Mouse (Mus musculus): ENCODE measurements around the gene Barx2.

Barx2 gene

DNA sequence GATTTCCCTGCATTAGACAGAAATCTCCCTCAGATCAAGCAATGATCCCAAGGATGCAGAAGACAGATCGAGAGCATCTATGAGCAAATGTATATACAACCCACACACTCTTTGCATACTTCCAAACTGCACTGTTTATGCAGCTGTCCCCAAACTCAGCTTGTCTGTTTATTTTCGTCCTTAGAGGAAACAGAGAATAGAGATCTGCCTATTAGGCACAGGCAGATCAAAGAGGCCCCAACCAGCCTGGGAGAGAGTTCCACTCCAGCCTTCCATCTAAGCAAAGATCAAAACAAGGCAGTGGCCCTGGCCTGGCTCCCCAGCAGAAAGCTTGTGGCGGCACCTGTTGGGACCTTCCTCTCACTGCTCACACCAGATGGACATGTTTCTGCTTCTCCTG lies 27.0 kb downstream of the Barx2 start:
- DNase-seq (ENCODE audit: low spot score), result no peak

DNA sequence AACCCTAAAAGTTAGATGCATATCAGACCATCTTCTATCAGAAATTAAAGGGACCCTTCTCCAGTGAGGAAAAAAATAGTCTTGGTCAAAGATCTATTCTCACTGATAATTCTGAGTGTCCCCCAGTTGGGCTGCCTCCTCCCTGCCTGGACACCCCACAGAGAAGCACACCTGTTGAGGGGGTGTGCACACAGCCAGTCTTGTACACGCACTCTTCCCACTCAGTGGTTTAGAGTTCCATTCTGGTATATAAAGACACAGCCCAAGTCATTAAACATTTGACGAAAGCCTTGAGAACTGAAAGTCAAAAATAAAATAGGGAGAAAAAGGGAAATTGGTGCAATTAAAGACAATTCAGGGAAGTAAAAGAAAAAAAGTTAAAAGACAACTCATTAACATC lies 30.9 kb downstream of the Barx2 start:
- DNase-seq (ENCODE audit: low spot score), result no peak

DNA sequence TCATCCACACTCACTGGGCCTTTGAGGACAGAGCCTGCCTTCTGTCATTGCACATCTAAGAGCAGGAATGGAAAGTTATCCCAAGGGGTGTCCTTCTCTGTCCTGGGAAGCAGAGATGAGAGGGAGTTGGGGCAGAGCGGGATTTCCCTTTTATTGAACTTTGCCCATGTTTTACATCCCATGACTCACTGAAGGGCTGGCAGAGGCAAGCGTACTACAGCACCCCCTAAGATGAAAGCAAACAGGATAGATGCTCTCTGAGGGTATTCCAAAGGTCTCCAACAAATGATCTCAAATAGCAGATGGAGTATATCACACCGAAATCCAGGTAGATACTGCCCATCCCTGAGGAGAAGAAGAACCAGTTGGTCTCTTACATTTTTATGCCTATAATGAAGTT lies 37.7 kb downstream of the Barx2 start:
- no peak for DNase-seq (ENCODE audit: low spot score)

DNA sequence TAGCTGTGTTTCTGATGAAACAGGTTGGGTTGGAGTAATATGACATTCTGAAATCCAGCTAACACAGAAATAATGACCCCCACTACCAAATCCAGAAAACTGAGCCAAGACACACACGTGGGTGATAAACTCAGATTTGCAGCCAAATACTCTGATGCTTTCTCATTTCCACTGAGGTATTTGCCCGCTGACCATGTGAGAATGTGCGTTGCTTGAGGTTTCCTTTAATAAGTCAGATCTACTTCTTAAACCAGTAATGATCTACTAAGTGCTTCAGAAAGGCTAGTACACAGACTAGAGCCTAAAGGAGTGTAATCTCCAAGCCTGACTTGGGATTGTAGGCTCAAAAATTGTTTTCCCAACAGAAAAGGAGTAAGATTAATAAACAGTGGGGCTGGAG lies 39.0 kb downstream of the Barx2 start:
- no peak for DNase-seq (ENCODE audit: low spot score)

DNA sequence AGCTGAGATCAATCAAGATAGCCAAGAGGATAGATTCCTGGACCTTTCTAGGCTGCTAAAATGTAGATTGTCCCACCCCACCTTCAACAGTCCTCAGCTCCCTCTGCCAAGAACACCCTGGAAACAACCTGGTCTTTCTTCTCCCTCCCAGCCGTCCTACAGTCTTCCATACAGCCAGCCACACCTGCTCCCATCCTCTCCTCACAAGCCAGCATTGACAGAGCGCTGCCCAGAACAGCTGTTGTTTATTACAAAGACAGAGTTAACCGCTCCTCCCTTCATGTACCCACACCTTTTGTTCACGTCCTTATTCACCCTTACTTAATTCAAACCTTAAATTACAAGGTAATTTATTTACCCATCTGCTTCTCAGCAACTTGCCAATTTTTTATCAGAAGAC lies 41.9 kb downstream of the Barx2 start:
- no peak for DNase-seq (ENCODE audit: low spot score)

DNA sequence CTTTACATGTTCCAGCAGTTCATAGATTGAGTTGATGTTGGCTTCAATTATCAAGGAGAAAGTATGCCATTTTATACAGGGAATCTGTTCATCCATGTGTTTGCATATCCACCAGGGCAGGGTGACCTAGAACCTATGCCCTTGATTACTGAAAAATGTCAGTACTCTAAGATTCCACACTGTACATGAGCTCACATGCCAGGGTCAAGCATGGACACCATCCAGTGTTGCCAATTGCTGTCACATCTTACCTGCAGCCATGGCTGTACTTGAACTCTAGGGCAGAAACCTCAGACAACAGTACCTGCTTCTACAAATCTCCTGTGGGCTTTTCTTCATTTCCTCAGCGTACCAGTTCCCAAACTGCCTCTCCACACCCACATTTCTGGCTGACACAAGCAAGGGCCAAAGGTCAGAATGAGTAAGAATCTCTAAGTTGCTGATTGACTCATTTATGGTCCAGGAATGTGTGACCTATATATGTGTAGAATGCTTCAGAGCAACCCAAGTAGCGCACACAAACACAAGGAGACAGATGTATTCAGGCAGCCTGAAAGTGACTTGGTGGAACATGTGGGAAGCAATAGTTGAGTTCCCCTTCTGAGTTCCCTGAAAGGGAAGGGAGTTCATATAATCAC lies 44.3 kb downstream of the Barx2 start:
- DNase-seq (ENCODE audit: low spot score), result no peak

DNA sequence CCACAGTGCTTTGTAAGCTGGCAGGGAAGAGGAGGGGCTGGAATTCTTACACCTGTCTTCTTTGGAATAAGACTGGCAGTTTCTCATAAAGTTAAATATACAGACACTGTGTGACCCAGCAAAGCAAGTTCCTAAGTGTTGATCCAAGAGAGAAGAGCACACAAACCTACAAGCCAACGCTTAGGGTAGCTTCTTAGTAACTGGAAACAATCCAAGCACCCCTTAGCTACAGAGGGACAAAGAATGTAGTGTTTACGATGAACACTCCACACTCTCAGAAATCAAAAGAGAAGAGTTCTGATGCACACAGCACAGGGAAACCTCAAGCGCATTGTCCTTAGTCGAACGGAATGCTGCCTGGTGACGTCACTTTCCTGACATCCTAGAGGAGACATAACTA lies 49.4 kb downstream of the Barx2 start:
- no peak for DNase-seq (ENCODE audit: low spot score)

DNA sequence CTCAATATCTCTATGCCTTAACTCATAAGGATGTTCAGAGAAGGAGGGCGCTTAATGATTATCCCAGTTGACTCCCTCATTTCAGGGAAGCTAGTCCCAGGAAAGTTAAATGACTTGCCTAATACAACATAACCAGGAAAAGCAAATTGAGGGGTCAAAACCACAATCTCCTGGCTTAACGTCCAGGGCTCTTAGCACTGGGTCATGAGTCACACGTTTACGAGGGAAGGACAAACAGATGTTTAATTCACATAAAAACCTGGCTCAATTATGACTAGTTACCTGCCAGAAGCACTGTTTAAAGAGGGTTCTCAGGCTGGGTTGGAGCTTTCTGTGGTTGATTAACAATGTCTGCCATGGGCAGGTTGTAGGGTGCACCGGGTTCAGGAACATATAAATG lies 53.8 kb downstream of the Barx2 start:
- no peak for DNase-seq (ENCODE audit: low spot score)

DNA sequence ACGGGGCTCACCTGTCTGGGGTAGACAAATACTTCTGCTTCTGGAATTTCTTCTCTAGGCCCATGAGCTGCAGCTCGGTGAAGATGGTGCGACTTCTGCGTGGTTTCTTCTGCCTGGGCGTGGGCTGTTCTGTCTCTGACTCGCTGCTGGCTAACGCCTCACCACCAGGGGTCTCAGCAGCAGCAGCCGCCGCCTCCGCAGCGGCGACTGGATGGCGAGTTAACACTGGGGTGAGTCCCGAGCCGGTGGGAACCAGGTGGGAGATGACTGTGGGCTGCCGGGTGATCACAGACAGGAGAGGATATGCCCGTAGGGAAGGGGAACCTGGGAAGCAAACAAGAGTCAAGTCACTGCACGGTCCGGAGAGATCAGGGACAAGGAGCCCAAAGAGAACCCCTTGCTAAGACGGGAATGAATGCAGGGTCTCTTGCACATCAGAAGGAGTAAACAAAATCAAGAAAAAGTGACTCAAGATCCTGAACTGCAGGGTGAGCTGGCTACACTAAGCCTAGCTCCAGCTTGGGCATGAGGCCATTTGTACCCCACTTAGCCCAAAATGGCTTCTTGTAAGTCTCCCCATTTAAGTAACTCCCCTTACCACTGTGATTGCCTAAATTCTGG lies 54.4 kb downstream of the Barx2 start:
- no peak for DNase-seq (ENCODE audit: low spot score)

DNA sequence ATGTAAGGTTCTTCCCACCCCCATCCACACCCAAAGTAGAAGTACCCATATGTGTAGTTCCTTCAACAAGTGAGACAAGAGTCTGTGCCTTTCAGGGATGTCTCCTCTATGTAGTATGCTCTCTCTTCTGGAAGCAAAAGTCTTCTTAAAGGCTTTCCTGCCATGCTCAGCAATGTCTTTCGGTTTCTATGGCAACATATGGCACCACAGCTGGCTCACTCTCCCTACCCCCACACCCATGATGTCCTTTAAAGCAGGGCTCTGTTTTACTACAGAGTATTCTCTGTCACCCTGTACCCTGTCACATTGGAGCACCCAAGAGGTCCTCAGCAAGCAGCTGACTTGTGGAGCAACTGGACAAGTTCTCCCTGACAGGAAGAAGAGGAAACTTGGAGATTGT lies 55.8 kb downstream of the Barx2 start:
- DNase-seq (ENCODE audit: low spot score), result no peak

DNA sequence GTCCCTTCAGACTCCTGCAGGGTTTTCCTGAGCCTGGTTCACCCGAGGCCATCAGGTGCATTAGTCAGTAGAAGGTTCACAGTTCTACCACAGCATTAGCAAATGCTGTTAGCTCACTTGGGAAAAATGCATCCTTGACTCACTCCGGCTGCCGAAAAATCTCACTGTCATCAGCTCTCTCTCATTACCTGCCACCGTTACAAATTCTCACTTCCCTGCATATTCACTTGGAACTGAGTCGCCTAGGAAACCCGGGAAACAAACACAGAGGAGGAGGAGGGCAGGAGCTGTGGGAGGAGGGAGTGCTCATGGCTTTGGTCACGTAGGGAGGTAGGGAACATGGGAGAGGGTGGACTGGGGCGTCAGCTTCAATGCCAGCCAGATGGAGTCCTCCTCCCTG lies 56.8 kb downstream of the Barx2 start:
- no peak for DNase-seq (ENCODE audit: low spot score)

DNA sequence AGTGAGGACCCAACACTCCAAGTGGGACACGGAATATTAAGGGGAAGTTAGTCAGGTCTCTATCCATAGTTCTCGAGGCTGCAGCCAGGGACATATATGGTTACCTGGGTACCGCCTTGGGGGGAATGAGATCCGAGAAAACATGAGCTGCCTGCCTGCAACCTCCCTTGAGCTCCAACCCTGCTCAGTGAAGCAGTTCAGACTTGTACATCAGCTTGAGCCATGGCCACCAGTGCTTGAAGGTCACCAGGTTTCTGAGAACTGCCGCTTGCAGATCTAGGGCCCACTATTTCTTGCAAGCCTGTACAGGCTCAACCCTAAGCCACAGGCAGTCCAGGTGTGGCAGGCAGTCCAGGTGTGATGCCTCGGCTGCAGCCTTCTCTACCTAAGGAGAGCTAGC lies 57.6 kb downstream of the Barx2 start:
- no peak for DNase-seq (ENCODE audit: low spot score)

DNA sequence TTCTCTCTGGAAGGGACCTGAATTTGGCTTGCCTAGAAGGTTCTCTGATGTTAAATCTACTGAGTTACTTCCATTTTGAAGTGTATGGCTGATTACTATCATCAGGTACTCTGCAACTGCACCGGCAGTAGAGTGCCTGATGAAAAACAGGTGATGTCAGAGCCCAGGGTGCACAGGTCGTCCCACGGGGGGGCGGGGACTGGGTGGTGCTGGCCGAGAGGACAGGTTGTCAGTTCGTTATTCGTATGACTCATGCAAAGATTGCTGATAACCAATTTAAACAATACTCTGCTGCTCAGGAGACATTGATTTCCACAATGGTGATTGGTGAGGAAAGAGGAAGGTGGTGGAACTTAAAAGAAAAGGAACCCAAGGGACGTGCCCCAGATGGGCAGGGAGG lies 61.6 kb downstream of the Barx2 start:
- no peak for DNase-seq (ENCODE audit: low spot score)

DNA sequence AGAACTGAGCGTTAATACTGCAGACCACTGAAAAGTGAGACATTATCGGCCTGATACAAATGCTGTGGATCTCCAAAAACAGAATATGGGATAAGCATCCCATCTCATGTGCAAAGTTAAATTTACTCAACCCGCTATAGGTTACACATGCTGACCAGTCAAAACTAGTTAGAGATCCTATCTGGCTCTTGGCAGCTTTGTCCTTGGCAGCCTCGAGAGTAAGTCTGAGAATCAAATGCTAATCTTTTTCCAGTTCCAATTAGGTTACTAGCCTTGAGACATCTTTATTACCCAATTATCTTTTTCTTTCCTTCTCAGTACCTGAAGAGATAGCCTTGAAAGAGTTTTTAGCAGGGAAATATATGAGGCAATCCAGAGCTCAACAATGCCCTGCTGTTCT lies 62.6 kb downstream of the Barx2 start:
- no peak for DNase-seq (ENCODE audit: low spot score)

DNA sequence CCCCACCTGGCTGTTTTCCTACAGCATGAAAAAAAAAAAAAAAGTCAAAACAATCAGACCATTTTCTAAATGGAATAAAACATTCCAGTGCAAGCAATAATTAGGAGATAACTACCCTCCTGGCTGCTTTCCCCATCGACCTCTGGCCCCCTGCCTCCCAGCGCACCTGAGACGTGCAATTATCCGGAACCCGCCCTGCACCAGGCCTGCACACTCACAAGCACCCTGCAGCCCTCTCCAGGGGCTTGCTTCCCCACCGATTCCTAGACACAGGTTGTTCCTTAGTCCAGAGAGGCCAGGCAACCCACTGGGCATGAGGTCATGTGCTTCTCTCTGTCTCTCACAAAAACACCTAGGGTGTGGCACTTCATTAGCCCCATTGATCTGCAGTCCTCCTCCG lies 63.9 kb downstream of the Barx2 start:
- no peak for DNase-seq (ENCODE audit: low spot score)

DNA sequence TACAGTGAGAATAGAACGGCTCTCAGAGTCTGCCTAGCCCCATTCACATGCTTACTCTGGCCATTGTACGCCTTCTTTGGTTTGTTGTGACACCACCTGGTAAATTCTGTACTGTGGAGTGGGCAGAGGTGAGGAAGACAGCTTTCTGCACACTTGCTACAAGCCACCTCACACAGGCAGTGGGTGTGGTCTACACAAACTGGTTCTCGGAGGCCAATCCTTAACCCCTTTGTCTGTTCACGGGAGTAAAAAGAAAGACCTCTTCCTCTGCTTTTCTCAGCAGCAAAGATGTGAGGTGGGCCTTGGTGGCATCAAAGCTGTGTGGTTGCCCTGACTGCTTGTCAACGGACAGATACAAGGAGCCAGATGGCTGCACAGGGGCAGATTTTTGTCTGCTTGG lies 68.6 kb downstream of the Barx2 start:
- DNase-seq (ENCODE audit: low spot score), result no peak

DNA sequence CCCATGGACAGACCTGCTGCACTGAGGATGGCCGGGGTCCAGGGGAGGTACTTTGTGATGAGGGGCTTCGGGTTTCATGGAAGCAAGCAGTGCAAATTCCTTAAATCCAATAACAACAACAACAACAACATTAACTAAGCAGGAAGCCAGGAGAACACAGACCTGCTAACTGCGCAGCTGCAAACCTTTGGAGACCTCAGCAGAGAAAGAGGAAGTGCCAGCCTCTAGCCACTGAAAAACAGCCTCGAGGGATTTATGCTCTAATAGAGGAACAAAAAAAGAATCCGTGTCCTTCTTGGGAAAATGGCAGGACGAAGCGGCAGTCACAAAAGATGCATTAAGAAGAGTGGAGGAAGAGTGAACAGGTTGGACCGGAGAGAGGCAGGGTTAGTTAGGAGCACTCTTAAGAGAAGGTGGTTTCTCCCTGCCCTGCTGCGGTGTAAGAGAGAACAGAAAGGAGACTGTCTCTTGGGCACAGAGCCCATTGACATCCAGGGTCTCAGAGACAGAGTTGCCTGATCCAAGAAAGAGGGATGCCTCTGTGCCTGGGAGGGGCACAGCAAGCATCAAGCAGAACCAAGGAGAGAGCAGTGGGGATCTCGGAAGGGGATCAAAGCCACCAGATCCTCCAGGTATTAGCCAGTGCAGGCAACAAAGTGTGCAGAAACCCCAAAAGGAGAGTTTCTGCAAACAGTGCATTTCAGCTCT lies 72.0 kb downstream of the Barx2 start:
- no peak for DNase-seq (ENCODE audit: low spot score)

DNA sequence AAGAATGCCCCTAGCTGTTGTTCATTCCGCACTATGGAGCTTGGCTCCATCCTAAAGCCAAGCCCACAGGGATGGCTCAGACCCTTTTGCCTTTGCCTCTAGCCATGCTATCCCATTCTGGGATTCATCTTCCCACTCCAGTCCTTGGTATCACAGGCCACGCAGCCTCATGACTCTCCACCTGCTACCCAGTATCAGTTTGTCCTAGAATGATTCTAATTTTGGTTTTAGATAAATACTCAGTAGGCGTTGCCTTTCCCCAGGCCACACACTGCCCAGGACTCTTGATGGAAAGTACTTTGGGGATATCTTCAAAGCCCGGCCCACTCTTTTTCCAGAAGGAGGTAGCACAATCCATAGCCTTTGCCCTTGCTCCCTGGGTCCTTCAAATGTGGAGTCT lies 72.7 kb downstream of the Barx2 start:
- no peak for DNase-seq (ENCODE audit: low spot score)

DNA sequence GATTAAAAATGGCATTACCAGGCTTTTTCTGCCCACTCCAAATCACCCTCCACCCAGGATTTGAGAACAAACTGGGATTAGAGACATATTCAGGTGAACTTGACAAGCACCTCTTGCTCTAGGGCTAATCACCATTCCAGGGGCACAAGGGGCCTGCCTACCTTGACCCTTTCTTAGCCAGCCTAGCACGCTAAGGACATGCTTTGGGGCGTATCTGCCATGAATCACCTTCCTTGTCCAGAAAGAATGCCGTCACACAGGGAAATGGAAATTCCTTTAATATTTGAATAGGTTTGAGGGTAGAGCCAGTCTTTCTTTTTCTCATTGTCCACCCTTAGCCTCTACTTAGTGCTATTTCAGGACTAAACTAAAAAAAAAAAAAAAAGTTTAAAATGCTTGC lies 73.2 kb downstream of the Barx2 start:
- no peak for DNase-seq (ENCODE audit: low spot score)

DNA sequence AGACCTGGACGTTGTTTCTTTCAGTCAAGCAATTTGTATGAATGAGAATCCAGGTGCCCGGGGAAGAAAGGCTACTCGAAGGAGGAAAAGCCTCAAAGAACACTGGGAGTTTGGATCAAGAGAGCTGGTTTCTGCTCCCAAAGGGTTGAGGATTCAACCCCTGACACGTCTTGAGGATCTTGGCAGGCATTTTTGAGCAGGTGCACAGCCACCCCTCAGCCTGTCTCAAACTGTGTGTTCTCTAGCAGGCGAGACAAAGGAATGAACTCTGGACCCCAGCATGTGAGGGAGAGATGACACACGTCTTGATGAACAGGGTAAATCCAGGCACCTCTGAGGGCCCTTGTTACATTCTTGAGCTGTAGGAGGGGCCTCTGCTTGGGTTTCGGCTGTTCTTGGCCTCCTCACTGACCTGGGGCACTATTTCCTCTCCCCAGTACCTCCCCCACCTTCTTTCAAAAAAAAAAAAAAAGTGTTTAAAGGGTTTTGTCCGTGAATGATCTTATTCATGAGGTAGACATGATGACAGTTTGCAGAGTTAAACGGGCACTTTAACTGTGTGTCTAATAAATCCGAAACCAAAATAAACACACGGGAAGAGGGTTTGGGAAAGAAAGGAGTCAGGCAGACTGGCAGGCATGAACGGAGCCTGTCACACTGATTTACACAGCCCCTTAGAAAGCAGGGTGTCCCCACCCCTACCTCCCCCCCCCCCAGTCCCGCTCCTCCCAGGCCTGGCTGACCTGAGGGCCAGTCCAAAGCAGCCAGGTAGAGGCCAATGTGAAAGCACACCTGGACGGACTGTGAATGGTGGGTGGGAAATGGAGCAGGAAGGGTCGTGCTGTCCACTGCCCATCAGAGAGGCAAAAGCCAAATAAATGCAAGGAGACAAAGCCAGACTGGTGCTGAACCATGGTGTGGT lies 73.9 kb downstream of the Barx2 start:
- no peak for DNase-seq (ENCODE audit: low spot score)

DNA sequence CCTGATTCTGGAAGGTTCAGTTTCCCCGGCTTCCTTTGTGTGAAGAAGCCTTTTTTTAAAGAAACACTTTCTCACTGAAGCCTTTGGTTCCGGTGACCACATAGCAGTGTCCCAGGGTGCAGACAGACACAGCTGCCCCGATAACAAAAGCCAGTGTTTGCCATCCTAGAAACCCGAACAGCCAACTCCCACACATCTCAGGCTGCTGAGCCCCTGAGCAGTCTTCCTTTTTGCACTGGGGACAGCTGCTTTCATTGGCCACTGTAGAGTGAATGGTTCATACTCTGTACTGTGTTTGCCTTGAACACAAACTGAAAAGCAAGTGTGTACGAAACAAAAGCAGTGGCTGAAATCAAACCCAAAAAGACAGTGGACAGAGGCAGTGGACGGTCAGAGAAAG lies 75.2 kb downstream of the Barx2 start:
- no peak for DNase-seq (ENCODE audit: low spot score)

DNA sequence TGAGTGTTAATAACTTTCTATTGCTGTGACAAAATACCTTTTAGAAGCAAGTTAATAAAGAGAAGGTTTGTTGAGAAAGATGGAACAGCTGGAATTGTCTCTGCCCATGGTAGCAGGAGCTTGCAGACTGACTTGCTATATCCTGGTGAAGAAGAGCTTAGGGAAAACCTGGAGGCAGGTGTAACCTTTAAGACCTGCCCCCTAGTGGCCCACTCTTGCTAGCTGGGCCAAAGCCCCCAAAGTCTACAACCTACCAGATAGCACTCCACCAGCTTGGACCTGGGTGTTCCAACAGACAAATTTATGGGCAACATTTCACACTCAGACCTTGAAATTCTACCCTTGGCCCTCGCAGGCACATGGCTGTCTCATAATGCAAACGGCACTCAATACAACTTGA lies 104.5 kb downstream of the Barx2 start:
- DNase-seq (ENCODE audit: low spot score), result no peak

DNA sequence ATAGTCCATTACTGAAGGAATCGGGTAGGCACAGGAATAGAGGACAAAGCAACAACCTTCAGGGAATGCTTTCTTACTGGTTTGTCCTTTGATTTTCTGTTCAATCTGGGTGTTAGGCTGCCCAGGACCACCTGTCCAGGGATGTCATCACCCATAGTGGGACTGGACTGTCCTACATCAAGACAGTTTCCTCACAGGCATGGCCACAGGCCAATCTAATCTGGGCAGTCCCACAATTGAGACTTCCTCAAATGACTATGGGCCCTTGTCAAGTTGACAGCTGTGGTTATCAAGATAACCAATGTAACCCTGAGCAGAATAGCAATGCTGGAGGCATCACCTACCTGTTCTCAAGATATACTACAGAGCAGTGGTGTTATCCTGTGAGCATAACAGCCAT lies 110.6 kb downstream of the Barx2 start:
- DNase-seq (ENCODE audit: low spot score), result no peak

All from ovary, postnatal 14 days (tissue).